Mouse (Mus musculus) macrophage (primary cell): Measurements from ENCODE around the gene Wdr20. TPM values are rescaled to one million over a fixed set of nuclear protein-coding genes. Genes with fewer than 3 reads are reported as not detected.

ENCODE experiments used
- H3K27ac ChIP-seq: fragments of 350-480 bp; formaldehyde crosslinking; 2 replicates; pipeline ENCODE4 v1.9.0; 2021
- H3K36me3 ChIP-seq: fragments of 350-480 bp; formaldehyde crosslinking; 2 replicates; pipeline ENCODE4 v1.9.0; 2021; ENCODE audit errors: inconsistent target
- H3K4me3 ChIP-seq: fragments of 350-480 bp; formaldehyde crosslinking; 2 replicates; pipeline ENCODE4 v1.9.0; 2021; ENCODE audit errors: inconsistent target
- H3K79me2 ChIP-seq: fragments of 350-480 bp; formaldehyde crosslinking; 2 replicates; pipeline ENCODE4 v1.9.0; 2021; ENCODE audit errors: inconsistent target
- WGBS: methylation state at CpG from one replicate; pipeline ENCODE4 v1.1.7; 2026; ENCODE audit warnings: inconsistent platforms; ENCODE audit not compliant: missing documents; 5-methylcytosine and 5-hydroxymethylcytosine counted together
- polyA plus RNA-seq: library from polyadenylated mRNA; stranded (reverse); fragments of 250-400 nt; gene quantifications from 3 replicates; pipeline ENCODE4 v1.2.4, GENCODE M21; 2018; ENCODE audit warnings: inconsistent platforms

Gene Wdr20
- polyA plus RNA-seq, 1 experiment from 2014 or later = 20.6 TPM

GRCm38 (mm10) chr12:110851414-110851813 lies 113.7 kb downstream of the Wdr20 start:
- Histone ChIP-seq H3K36me3 (no peaks in the 10 kb centered on the region), H3K79me2 (peaks cover 43% of the 10 kb centered on the region; the same call in 1 of the 2 replicates), H3K4me3 (peak overlapping the region; percentile 59), H3K27ac (peak overlapping the region; percentile 60)
- WGBS = 5% methylated on average over 12 of the region's 12 CpGs

GRCm38 (mm10) chr12:110851923-110852322 lies 114.2 kb downstream of the Wdr20 start:
- H3K79me2 ChIP-seq = peaks cover 48% of the 10 kb centered on the region; the same call in 1 of the 2 replicates
- no peaks in the 10 kb centered on the region for H3K36me3 ChIP-seq
- H3K27ac ChIP-seq = peak overlapping the region; percentile 60
- no peak overlapping the region; the same call in 1 of the 2 replicates for H3K4me3 ChIP-seq
- WGBS = 19% methylated on average over 1 of the region's 1 CpGs

Other genes starting within 250 kb of the Wdr20 start
- gene Dync1h1, start 136.5 kb upstream of the Wdr20 start, polyA plus RNA-seq = 102 to 142 TPM (median 104 TPM) in 3 replicates
- gene 1700001K19Rik, start 55.3 kb upstream of the Wdr20 start, polyA plus RNA-seq = not detected in 3 replicates
- gene Hsp90aa1, start 35.2 kb upstream of the Wdr20 start, polyA plus RNA-seq = 118 to 318 TPM (median 290 TPM) in 3 replicates
- 0.96 to 4.8 TPM (median 3.3 TPM) in 3 replicates for gene Mok, start 103.0 kb downstream of the Wdr20 start, polyA plus RNA-seq
- gene Zfp839, start 112.3 kb downstream of the Wdr20 start, polyA plus RNA-seq = 7.8 to 12.1 TPM (median 10.8 TPM) in 3 replicates
- gene Cinp, start 151.2 kb downstream of the Wdr20 start, polyA plus RNA-seq = 21.8 to 58.2 TPM (median 41.8 TPM) in 3 replicates
- gene Tecpr2, start 151.3 kb downstream of the Wdr20 start, polyA plus RNA-seq = 6.3 to 9.4 TPM (median 7.8 TPM) in 3 replicates
- 0.77 to 4.1 TPM (median 2.4 TPM) in 3 replicates for gene Ankrd9, start 241.1 kb downstream of the Wdr20 start, polyA plus RNA-seq